Mouse (Mus musculus): ENCODE measurements around the gene Ghr.

DNA sequence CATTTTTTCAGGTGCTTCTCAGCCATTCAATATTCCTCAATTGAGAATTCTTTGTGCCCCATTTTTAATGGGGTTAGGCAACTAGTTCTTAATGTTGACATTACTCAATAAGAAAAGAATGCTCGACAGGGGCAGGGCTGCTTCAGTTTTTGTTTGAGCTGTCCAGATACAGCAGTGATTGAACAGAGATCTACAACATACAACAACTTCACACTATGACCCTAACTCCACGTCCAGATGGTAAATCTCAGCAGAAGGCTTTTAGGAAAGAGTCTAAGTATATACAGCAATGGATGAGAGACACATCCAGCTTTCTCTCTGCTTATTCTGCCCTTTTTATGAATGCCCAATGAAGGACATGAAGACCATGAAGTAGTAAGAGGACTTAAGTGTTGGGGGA lies 199.5 kb downstream of the Ghr start:
- no peak for TF ChIP-seq EP300 (IDR thresholded peaks at IDR 0.05)
- no peak for TF ChIP-seq CTCF (IDR thresholded peaks at IDR 0.05)

Data from lung, postnatal 0 days (tissue).